Mouse (Mus musculus): ENCODE measurements around the gene Psmd11. TPM values are rescaled to one million over a fixed set of nuclear protein-coding genes. Genes with fewer than 3 reads are reported as not detected.

Gene Psmd11
- 156 and 159 TPM in 2 replicates for polyA plus RNA-seq (2015; fragmentation: Nextera tagmentation; extraction: Ambion mirVana)

GRCm38 (mm10) chr11:80428381-80429008, at the start of gene Psmd11:
TSS of gene Psmd11 (plus strand) at chr11:80428615.

GRCm38 (mm10) chr11:80383019-80383625, 45.3 kb upstream of the Psmd11 start, which contains the start of gene Zfp207:
TSS of gene Zfp207 (plus strand) at chr11:80383279.

GRCm38 (mm10) chr11:80476222-80477189, 48.1 kb downstream of the Psmd11 start, which contains the start of gene Cdk5r1:
TSS of gene Cdk5r1 (plus strand) at chr11:80477023.

Other genes with a start within 250 kb of the Psmd11 start
- gene Rnf135, start 244.8 kb upstream of the Psmd11 start, polyA plus RNA-seq (2015; fragmentation: Nextera tagmentation; extraction: Ambion mirVana) = 5.0 and 5.7 TPM in 2 replicates
- 30.5 and 33.9 TPM in 2 replicates for gene Rhot1, start 219.6 kb upstream of the Psmd11 start, polyA plus RNA-seq (2015; fragmentation: Nextera tagmentation; extraction: Ambion mirVana)
- 1.6 and 1.7 TPM in 2 replicates for gene Rhbdl3, start 127.7 kb upstream of the Psmd11 start, polyA plus RNA-seq (2015; fragmentation: Nextera tagmentation; extraction: Ambion mirVana)
- 12.2 and 15.0 TPM in 2 replicates for gene 5730455P16Rik, start 50.6 kb upstream of the Psmd11 start, polyA plus RNA-seq (2015; fragmentation: Nextera tagmentation; extraction: Ambion mirVana)
- 118 and 137 TPM in 2 replicates for gene Zfp207, start 45.3 kb upstream of the Psmd11 start, polyA plus RNA-seq (2015; fragmentation: Nextera tagmentation; extraction: Ambion mirVana)
- 0.29 and 0.35 TPM in 2 replicates for gene Cdk5r1, start 48.4 kb downstream of the Psmd11 start, polyA plus RNA-seq (2015; fragmentation: Nextera tagmentation; extraction: Ambion mirVana)